Mouse (Mus musculus) megakaryocyte, embryonic 14.5 days (primary cell): ENCODE results near the gene Lingo1.

ENCODE experiments used
- FLI1 ChIP-seq: IDR thresholded peaks from 2 replicates; pipeline ENCODE4 v1.6.1; 2012; ENCODE audit warnings: low read length, inconsistent platforms, mixed read lengths
- GATA1 ChIP-seq: IDR thresholded peaks from 3 replicates; pipeline ENCODE4 v1.6.1; 2012; ENCODE audit warnings: mixed read lengths, low read length, inconsistent platforms, borderline replicate concordance

DNA sequence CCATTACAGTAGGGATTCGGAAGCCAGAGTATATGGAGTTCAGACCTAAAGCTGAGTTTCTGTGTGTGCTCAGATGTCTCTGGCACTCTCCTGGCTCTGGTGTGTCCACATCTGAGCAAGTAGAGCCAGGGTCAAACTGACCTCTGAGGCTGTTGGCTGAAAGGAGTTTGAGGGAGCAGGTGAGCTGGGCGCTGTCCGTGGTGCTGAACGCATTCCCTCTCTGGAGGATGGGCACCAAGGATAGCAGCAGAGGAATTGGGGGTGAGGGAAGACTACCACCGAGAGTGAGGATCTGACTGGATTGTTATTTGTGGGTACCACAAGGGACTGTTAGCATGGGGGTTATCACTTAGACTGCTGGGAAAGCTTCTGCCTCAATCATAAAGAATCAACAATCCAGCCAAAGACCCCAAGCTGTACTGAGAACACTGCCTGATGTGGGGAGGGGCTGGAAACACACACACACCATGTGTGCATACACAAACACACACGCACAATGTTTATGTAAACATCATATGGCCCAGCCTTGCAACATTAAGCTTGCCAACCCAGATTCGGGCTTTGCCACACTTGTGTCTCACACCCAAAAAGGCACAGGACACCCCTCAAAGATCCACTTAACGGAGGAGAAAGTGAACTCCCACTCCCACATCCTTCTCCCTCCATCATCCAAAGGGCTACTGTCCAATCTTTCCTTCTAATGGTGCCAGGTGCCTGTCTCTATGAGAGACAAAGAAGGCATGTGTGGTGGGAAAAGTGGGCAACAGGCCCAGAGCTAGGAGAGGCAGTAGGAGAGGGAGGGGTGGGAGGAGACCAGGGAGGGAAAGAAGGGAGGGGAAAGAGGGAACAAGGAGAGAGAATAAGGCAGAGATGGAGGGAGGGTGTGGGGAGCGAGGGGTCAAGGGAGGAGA lies 57.8 kb downstream of the Lingo1 start:
- TF ChIP-seq FLI1: no peak
- no peak for TF ChIP-seq GATA1
